11 mouse cellular contexts compared by ENCODE assay signal in genomic region chr15:96951783-96952182, GRCm38 (mm10).
A peak's percentile ranks its signal among the peaks of the same experiment; 100 is the strongest.
DNase-seq lines count a peak whose midpoint lies in the region; ATAC-seq and TF ChIP-seq lines count a peak whose summit lies in the region.
"Had no signal": no experiment of that assay in that cellular context is flagged by ENCODE, and none has a peak within 500 bp of the region (broad histone marks: within the 10 kb centered on the region; RNA-seq: fewer than 3 reads in every experiment).

No protein-coding gene starts in this region.

- no peak overlapping the region for H3K9ac ChIP-seq in lung, embryonic 14.5 days
- H3K9ac ChIP-seq in ES-Bruce4 (ENCODE audit: low read depth, poor library complexity, severe bottlenecking) = peak overlapping the region; percentile 57; the same call in 1 of the 2 replicates
- no peak overlapping the region for H3K9ac ChIP-seq in midbrain, postnatal 0 days (replicated peaks; ENCODE audit: low read length, poor library complexity, severe bottlenecking)
- H3K9ac ChIP-seq: heart, embryonic 13.5 days; lung, embryonic 15.5 days had no signal

- TF ChIP-seq CTCF in lung, embryonic 14.5 days (IDR thresholded peaks at IDR 0.05; ENCODE audit: low read depth) = peak; percentile 60
- no peak for TF ChIP-seq CTCF in ES-Bruce4 (IDR thresholded peaks at IDR 0.05; ENCODE audit: low read depth, low read length)
- peak; percentile 71 for TF ChIP-seq CTCF in midbrain, postnatal 0 days (IDR thresholded peaks at IDR 0.05)

- ATAC-seq in lung, embryonic 14.5 days (ENCODE audit: insufficient read depth) = no peak
- ATAC-seq in midbrain, postnatal 0 days (ENCODE audit: low FRiP score) = no peak
- ATAC-seq: forebrain, embryonic 16.5 days; inflammation-experienced regulatory T-cells, adult 6 months had no signal

- H3K4me2 ChIP-seq in lung, embryonic 14.5 days = no peak overlapping the region
- no peak overlapping the region; the same call in 1 of the 2 replicates for H3K4me2 ChIP-seq in midbrain, postnatal 0 days (ENCODE audit: low read depth, low read length, poor library complexity, severe bottlenecking)
- H3K4me2 ChIP-seq: heart, embryonic 13.5 days; lung, embryonic 15.5 days had no signal

- H3K4me3 ChIP-seq in lung, embryonic 14.5 days (ENCODE audit: low read depth, low read length) = no peak overlapping the region
- H3K4me3 ChIP-seq in ES-Bruce4 (ENCODE audit: low read depth, low read length) = no peak overlapping the region
- no peak overlapping the region for H3K4me3 ChIP-seq in midbrain, postnatal 0 days (ENCODE audit: low read depth, low read length)
- H3K4me3 ChIP-seq: heart, embryonic 13.5 days; lung, embryonic 15.5 days had no signal

- 46% methylated on average over 5 of the region's 5 CpGs for WGBS in lung, embryonic 14.5 days
- WGBS in midbrain, postnatal 0 days = 39% methylated on average over 5 of the region's 5 CpGs

- H3K4me1 ChIP-seq in lung, embryonic 14.5 days (ENCODE audit: insufficient read depth) = no peaks in the 10 kb centered on the region
- H3K4me1 ChIP-seq in ES-Bruce4 (ENCODE audit: control insufficient read depth, insufficient read depth, low read length) = no peaks in the 10 kb centered on the region
- H3K4me1 ChIP-seq in midbrain, postnatal 0 days (ENCODE audit: insufficient read depth, low read length) = no peaks in the 10 kb centered on the region

- no peak for TF ChIP-seq POLR2A in ES-Bruce4 (IDR thresholded peaks at IDR 0.05; ENCODE audit: insufficient read depth, low read length)

- no peak for TF ChIP-seq EP300 in ES-Bruce4 (IDR thresholded peaks at IDR 0.05; ENCODE audit: insufficient read depth, low read depth, low read length)

- no peak overlapping the region for H3K27ac ChIP-seq in lung, embryonic 14.5 days (ENCODE audit: low read depth)
- H3K27ac ChIP-seq in ES-Bruce4 (ENCODE audit: insufficient read depth, low read length) = no peak overlapping the region
- no peak overlapping the region for H3K27ac ChIP-seq in midbrain, postnatal 0 days (ENCODE audit: low read depth, low read length)
- H3K27ac ChIP-seq: heart, embryonic 13.5 days; lung, embryonic 15.5 days had no signal

- no peaks in the 10 kb centered on the region for H3K27me3 ChIP-seq in lung, embryonic 14.5 days (ENCODE audit: insufficient read depth, low read length)
- no peaks in the 10 kb centered on the region for H3K27me3 ChIP-seq in ES-Bruce4 (ENCODE audit: control insufficient read depth, insufficient read depth, low read length, poor library complexity, severe bottlenecking)
- H3K27me3 ChIP-seq in midbrain, postnatal 0 days (ENCODE audit: insufficient read depth, low read length) = no peaks in the 10 kb centered on the region
- H3K27me3 ChIP-seq: heart, embryonic 13.5 days; lung, embryonic 15.5 days had no signal

- H3K9me3 ChIP-seq in lung, embryonic 14.5 days (ENCODE audit: low read depth, low read length) = no peaks in the 10 kb centered on the region
- H3K9me3 ChIP-seq in ES-Bruce4 (replicated peaks; ENCODE audit: control insufficient read depth, insufficient read depth, low read length, poor library complexity, severe bottlenecking) = no peaks in the 10 kb centered on the region
- no peaks in the 10 kb centered on the region for H3K9me3 ChIP-seq in midbrain, postnatal 0 days (ENCODE audit: low read length)
- H3K9me3 ChIP-seq: heart, embryonic 13.5 days; lung, embryonic 15.5 days had no signal

- no peaks in the 10 kb centered on the region for H3K36me3 ChIP-seq in lung, embryonic 14.5 days (ENCODE audit: insufficient read depth)
- no peaks in the 10 kb centered on the region for H3K36me3 ChIP-seq in ES-Bruce4 (ENCODE audit: control insufficient read depth, insufficient read depth, low read length, poor library complexity, severe bottlenecking)
- no peaks in the 10 kb centered on the region for H3K36me3 ChIP-seq in midbrain, postnatal 0 days (ENCODE audit: insufficient read depth, low read length)
- H3K36me3 ChIP-seq: heart, embryonic 13.5 days; lung, embryonic 15.5 days had no signal

- peak; percentile 75 for DNase-seq in lung, embryonic 14.5 days
- DNase-seq in lung, postnatal 4 days = no peak
- peak; percentile 79 for DNase-seq in R1 (ENCODE audit: low read depth, low spot score)
- DNase-seq in midbrain, postnatal 0 days (ENCODE audit: low spot score) = peak; percentile 54
- no peak for DNase-seq in kidney, postnatal 25 days
- no peak for DNase-seq in adrenal gland, postnatal 14 days

Comparison
In these comparisons a context has a peak if more than half of its experiments do, and no peak if none do; other contexts are left out.
1. DNase-seq: peak in lung, embryonic 14.5 days (single experiment), R1 (single experiment) and midbrain, postnatal 0 days (single experiment); none in lung, postnatal 4 days (0 of 2), kidney, postnatal 25 days (0 of 2) and adrenal gland, postnatal 14 days (single experiment).